Mouse (Mus musculus) stomach, embryonic 16.5 days (tissue): ENCODE results near the gene Gm10272. TPM values are rescaled to one million over a fixed set of nuclear protein-coding genes. Genes with fewer than 3 reads are reported as not detected.
"Not testable (repeated sequence)": the region's sequence is repeated elsewhere in the genome, so short reads cannot be mapped to it uniquely, and the experiment has no call there.

Source experiments
- ATAC-seq: fragments of 200-750 bp; cut with Nextera tagmentation; 2 replicates; pipeline ENCODE4 v1.8.0; 2017; ENCODE audit warnings: moderate number of reproducible peaks, moderate TSS enrichment; ENCODE audit not compliant: insufficient read depth, low FRiP score
- H3K27ac ChIP-seq: fragments of 300-500 bp; sonication (generic); 2 replicates; pipeline ENCODE4 v1.5.1; 2014; ENCODE audit warnings: low read length
- H3K27me3 ChIP-seq: fragments of 300-500 bp; sonication (generic); 2 replicates; pipeline ENCODE4 v1.6.1; 2014; ENCODE audit warnings: low read length, control low read depth, mixed read lengths; ENCODE audit not compliant: control insufficient read depth, insufficient read depth
- H3K36me3 ChIP-seq: fragments of 300-500 bp; sonication (generic); 2 replicates; pipeline ENCODE4 v1.6.1; 2014; ENCODE audit warnings: low read length; ENCODE audit not compliant: control insufficient read depth, insufficient read depth
- H3K4me1 ChIP-seq: fragments of 300-500 bp; sonication (generic); 2 replicates; pipeline ENCODE4 v1.6.1; 2014; ENCODE audit warnings: low read length, control low read depth, mixed read lengths; ENCODE audit not compliant: control insufficient read depth, insufficient read depth
- H3K4me2 ChIP-seq: fragments of 300-500 bp; sonication (generic); 2 replicates; pipeline ENCODE4 v1.6.1; 2014; ENCODE audit warnings: low read depth, low read length, mixed read lengths
- H3K4me3 ChIP-seq: fragments of 300-500 bp; sonication (generic); replicated peaks from 2 replicates; pipeline ENCODE4 v1.5.1; 2014; ENCODE audit warnings: mild to moderate bottlenecking, low read length
- H3K9ac ChIP-seq: fragments of 300-500 bp; sonication (generic); 2 replicates; pipeline ENCODE4 v1.6.1; 2014; ENCODE audit warnings: low read length
- H3K9me3 ChIP-seq: fragments of 300-500 bp; sonication (generic); replicated peaks from 2 replicates; pipeline ENCODE4 v1.6.1; 2016; ENCODE audit warnings: low read length, control low read depth; ENCODE audit not compliant: control insufficient read depth
- WGBS: fragments of 180-500 bp; shearing (Covaris S2); extraction: QIAGEN DNeasy Blood & Tissue Kit; methylation state at CpG from one replicate; pipeline ENCODE4 v1.1.7; 2014; 5-methylcytosine and 5-hydroxymethylcytosine counted together
- polyA plus RNA-seq: library from polyadenylated mRNA; unstranded; fragments of >200 nt; fragmentation: Nextera tagmentation; extraction: Ambion mirVana; gene quantifications from 2 replicates; pipeline ENCODE4 v1.2.1, GENCODE M21; 2015

Gm10272 gene
- polyA plus RNA-seq, 1 experiment from 2014 or later: not detected

GRCm38 (mm10) chr10:77682994-77683393, 23.4 kb upstream of the Gm10272 start:
- Histone ChIP-seq H3K4me2 (no peak overlapping the region), H3K4me1 (peaks cover 4% of the 10 kb centered on the region; the same call in 1 of the 2 replicates), H3K27ac (no peak overlapping the region), H3K9ac (no peak overlapping the region), H3K4me3 (no peak overlapping the region), H3K9me3 (no peaks in the 10 kb centered on the region), H3K36me3 (no peaks in the 10 kb centered on the region), H3K27me3 (peaks cover 10% of the 10 kb centered on the region)
- WGBS: 74% methylated on average over 7 of the region's 7 CpGs
- ATAC-seq: no peak

DNA sequence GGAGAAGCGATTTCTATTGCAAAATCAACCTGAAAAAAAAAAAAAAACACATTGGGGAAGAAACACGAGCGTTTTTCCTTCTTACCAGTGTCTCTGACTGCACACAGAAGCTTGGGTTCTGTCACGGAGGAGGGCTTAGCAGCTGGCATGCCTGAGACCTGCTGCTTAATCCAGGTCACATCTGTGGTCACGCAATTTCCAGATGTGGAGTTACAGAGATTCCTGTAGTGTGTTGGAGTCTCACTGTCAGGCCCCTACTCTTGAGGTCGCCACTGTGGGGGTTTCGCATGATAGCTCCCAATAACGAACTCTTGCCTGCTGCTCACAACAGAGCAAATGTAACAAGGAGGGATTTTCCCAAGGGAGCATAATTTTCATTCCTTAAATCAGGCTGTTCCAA, 22.2 kb upstream of the Gm10272 start:
- Histone ChIP-seq H3K4me1 (peaks cover 3% of the 10 kb centered on the region; the same call in 1 of the 2 replicates), H3K9ac (no peak overlapping the region), H3K36me3 (no peaks in the 10 kb centered on the region), H3K9me3 (no peaks in the 10 kb centered on the region), H3K4me3 (no peak overlapping the region), H3K27me3 (peaks cover under 1% of the 10 kb centered on the region; the same call in 1 of the 2 replicates), H3K27ac (no peak overlapping the region), H3K4me2 (no peak overlapping the region)
- ATAC-seq: no peak
- 33% methylated on average over 8 of the region's 8 CpGs for WGBS

DNA sequence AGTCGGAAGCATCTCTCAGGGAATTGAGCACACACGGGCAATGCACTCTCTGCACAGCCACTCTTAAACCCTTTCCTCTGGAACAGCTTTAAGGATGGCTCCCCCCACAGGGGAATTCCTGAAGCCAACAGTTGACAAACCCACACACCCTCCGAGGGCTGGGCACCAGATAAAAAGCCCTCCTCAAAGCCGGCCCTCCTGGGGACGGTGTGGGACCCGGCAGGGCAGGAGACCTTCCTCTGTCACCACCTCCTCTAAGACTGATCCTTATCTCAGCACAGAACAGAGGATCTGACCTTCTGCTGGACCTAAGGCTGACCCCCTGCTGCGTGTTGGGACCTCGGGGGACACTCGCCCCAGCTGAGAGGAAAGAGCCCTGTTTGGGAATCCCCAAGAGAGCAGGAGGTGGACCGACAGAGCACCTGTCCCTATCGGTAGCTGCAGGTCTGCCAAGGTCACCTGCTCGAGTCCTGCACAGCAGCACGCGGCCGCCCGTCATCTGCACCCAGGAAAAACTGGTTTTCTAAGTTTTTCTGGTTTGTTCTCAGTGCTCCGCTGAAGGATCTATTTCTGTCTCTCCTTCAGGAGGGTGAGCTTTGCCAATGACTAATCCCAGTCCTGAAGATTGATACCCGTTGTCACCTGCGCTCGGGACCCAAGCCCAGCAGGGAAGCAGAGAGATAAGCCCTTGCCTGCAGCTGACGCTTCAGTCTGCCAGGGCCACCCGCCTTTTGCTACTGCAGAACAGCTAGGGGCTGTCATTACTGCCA, 20.3 kb upstream of the Gm10272 start, which contains the start of gene Tspear:
Gene Tspear, plus strand, starts transcription at position 675 of the 770 bp plus-strand sequence.
- peak within 1 kb of the TSS; percentile 33 for H3K4me2 ChIP-seq
- peak within 1 kb of the TSS; percentile 74 for H3K27ac ChIP-seq
- H3K27me3 ChIP-seq: no peaks in the 10 kb centered on the region; the same call in 1 of the 2 replicates
- H3K4me3 ChIP-seq: no peak within 1 kb of the TSS
- WGBS: 7% methylated on average over 22 of the region's 22 CpGs
- ATAC-seq: peak; percentile 73; the same call in 1 of the 2 replicates
- peaks cover 3% of the 10 kb centered on the region; the same call in 1 of the 2 replicates for H3K4me1 ChIP-seq
- H3K9me3 ChIP-seq: no peaks in the 10 kb centered on the region
- H3K36me3 ChIP-seq: no peaks in the 10 kb centered on the region
- peak within 1 kb of the TSS; percentile 31; the same call in 1 of the 2 replicates for H3K9ac ChIP-seq

GRCm38 (mm10) chr10:77687021-77687420, 19.4 kb upstream of the Gm10272 start:
- peak overlapping the region; percentile 65; the same call in 1 of the 2 replicates for H3K27ac ChIP-seq
- no peak overlapping the region for H3K4me3 ChIP-seq
- no peaks in the 10 kb centered on the region for H3K36me3 ChIP-seq
- ATAC-seq: no peak
- H3K4me1 ChIP-seq: peaks cover 3% of the 10 kb centered on the region; the same call in 1 of the 2 replicates
- WGBS: 32% methylated on average over 10 of the region's 10 CpGs
- H3K27me3 ChIP-seq: no peaks in the 10 kb centered on the region; the same call in 1 of the 2 replicates
- H3K9me3 ChIP-seq: no peaks in the 10 kb centered on the region
- H3K4me2 ChIP-seq: no peak overlapping the region
- no peak overlapping the region for H3K9ac ChIP-seq

- H3K4me3 ChIP-seq, H3K27me3 ChIP-seq, ATAC-seq, H3K4me2 ChIP-seq, H3K4me1 ChIP-seq, H3K9me3 ChIP-seq, H3K27ac ChIP-seq, H3K36me3 ChIP-seq, H3K9ac ChIP-seq: not testable (repeated sequence)
- WGBS: 77% methylated on average over 3 of the region's 3 CpGs
These were observed 16.0 kb upstream of the Gm10272 start, which contains the start of gene Gm19402 for GRCm38 (mm10) chr10:77690356-77690807. Gene Gm19402, minus strand, starts transcription at chr10:77690757.

DNA sequence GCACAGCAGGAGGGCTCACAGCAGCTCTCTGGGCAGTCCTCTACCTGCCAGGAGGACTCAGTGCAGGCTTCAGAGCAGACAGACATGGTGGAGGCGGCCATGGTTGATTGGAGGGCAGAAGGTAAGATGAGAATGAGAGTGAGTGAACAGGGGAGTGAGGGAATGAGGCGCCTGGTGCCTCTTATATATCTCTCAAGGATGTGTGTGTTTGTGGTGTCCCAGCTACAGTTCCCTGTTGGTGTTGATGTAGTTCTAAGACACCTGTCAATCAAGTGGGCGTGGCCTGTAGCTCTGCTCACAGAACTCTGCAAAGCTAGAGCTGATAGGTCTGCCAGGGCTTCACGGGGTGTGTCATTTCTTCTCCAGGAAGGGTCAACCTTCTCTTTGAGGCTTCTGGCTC, 9.3 kb upstream of the Gm10272 start, which contains the start of gene Gm9508:
Gene Gm9508, minus strand, starts transcription at position 101 of the 400 bp plus-strand sequence.
- no peak within 1 kb of the TSS for H3K9ac ChIP-seq
- 0 out of 2 replicates have a peak, but pooled peaks cover 5% of the 10 kb centered on the region for H3K9me3 ChIP-seq
- H3K27ac ChIP-seq: no peak within 1 kb of the TSS
- H3K27me3 ChIP-seq: no peaks in the 10 kb centered on the region
- H3K4me3 ChIP-seq: no peak within 1 kb of the TSS
- WGBS: 34% methylated on average over 4 of the region's 4 CpGs
- ATAC-seq: no peak
- no peak within 1 kb of the TSS for H3K4me2 ChIP-seq
- no peaks in the 10 kb centered on the region for H3K36me3 ChIP-seq
- no peaks in the 10 kb centered on the region for H3K4me1 ChIP-seq

- Histone ChIP-seq H3K36me3 (no peaks in the 10 kb centered on the region), H3K4me2 (no peak overlapping the region), H3K27me3 (no peaks in the 10 kb centered on the region), H3K9me3 (peaks cover 6% of the 10 kb centered on the region; the same call in 1 of the 2 replicates), H3K27ac (no peak overlapping the region), H3K4me3 (no peak overlapping the region), H3K9ac (no peak overlapping the region), H3K4me1 (no peaks in the 10 kb centered on the region)
- 73% methylated on average over 3 of the region's 3 CpGs for WGBS
- no peak for ATAC-seq
These were observed 3.4 kb downstream of the Gm10272 start for GRCm38 (mm10) chr10:77709831-77710230.

- not testable (repeated sequence) for H3K4me3 ChIP-seq, H3K4me1 ChIP-seq, ATAC-seq, H3K36me3 ChIP-seq, H3K9ac ChIP-seq, H3K27ac ChIP-seq, H3K27me3 ChIP-seq, H3K9me3 ChIP-seq, H3K4me2 ChIP-seq
These were observed 4.7 kb downstream of the Gm10272 start, which contains the start of gene Gm10024 for GRCm38 (mm10) chr10:77711157-77711556. Gene Gm10024, plus strand, starts transcription at chr10:77711457.

GRCm38 (mm10) chr10:77713734-77714133, 7.3 kb downstream of the Gm10272 start:
- Histone ChIP-seq H3K36me3 (no peaks in the 10 kb centered on the region), H3K4me2 (no peak overlapping the region), H3K9me3 (no peaks in the 10 kb centered on the region), H3K9ac (no peak overlapping the region), H3K4me3 (no peak overlapping the region), H3K27me3 (no peaks in the 10 kb centered on the region), H3K27ac (no peak overlapping the region), H3K4me1 (no peaks in the 10 kb centered on the region)
- no peak for ATAC-seq
- 57% methylated on average over 4 of the region's 4 CpGs for WGBS
